Mouse (Mus musculus): ENCODE measurements around the gene Tlr9. TPM values are rescaled to one million over a fixed set of nuclear protein-coding genes. Genes with fewer than 3 reads are reported as not detected.

Tlr9 gene
- total RNA-seq, 2 experiments from 2014 or later, result 0.46 to 1.7 TPM

DNA sequence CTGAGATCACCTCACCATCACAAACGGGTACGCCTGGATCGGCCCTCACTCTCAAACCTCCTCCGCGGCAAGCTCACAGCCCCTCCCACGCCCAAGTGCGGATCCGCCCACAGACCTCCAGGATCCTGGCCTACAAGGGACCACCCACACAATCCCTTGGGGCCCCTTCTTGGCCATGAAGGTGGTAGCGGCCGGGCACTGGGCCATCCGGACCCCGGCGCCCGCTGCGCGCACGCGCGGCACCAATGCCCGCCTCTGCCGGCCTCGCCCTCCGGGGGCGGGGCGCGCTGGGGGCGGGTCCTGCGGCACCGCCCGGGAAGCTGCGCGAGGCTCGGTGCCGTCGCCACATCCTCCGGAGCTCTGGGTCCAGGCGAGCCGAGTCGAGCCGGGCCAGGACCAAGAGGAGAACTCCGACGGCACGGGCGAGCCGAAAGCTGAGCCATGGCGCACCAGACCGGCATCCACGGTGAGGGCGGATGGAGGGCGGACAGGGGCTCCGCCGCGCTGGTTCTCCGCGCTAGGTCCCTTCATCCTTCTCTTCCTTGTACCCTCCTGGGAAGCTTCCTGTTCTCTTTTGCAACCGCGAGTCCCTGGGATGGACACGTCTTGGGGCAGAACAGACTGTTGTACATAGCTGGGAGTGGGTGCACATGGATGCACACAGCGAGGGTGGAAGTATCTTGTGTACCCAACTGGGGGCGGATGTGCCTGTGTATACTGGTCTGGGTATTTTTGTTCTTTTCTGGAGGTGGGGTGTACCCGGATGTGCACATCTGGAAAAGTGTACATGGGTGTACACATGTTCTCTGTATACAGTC, 19.4 kb upstream of the Tlr9 start, which contains the start of gene Twf2:
Gene Twf2 (plus strand): TSS at position 290 of the 818 bp plus-strand sequence.
- peak; percentile 55 for ATAC-seq (replicated peaks; ENCODE audit: poor library complexity, severe bottlenecking)

DNA sequence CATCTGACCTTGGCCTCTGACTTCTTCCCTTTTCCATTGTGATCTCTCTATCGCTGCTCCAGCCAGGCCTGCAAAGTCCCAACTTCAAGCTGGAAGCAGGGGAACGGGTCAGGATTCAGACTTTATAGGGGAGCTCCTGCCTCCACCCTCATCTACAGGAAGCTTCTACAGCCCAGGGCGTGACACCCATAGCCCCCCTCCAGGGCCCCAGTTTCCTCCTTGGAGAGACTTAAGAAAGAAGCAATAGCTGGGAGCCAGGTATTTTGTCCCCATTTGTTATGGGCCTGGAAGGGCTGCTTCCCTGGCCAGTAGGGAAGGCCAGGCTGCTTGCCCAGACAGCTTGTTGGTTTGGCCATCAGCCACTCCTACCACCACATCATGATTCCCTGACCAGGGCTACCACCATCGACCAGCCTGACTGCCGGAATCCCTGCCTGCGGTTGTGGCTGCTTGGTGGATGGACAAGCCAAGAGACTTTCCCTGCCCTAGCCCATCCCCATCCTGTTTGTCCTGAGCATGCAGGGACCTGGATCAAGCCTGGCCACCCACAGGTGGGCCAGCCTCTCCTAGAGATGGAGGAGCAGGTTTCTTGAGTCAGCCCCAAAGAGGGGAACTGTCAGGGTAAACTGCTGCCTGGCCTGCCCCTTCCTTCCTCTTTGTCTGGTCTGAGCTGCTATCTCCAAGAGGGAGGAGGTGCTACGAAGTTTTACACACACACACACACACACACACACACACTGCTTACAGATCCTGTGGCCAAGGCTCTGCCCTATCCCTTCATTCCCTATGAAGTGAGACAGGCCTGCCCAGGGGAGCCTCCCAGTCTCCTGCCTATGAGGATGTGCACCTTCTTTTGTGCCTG, 18.2 kb upstream of the Tlr9 start:
- ATAC-seq (replicated peaks; ENCODE audit: poor library complexity, severe bottlenecking), result peak; percentile 39

DNA sequence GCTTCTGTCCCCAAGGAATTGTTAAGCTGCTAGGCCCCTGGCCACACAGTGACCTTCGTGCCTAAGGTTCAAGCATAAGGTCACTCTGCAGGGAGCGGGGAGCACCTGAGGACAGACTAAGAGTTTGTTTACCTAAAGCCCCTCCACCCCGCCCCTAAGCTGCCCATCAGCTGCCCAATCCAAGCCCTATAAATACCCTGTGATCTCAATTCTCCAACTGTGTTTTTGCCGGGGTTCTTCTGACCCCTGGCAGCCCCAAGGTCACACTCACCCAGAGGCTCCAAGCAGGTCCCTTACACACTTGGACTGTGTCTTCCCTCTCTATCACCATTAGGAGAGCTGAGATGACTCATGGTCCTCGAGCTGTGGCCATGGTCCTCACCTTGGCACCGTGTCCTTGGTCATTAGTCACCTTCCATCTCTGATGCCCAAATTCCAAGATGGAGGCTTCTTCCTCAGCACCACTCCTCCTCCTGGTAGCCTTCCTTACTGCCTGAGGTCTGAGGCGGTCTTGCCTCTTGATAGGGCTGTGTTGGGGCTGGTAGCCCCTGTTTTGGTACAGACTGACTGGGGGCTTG, 16.6 kb upstream of the Tlr9 start:
- no peak for ATAC-seq (replicated peaks; ENCODE audit: poor library complexity, severe bottlenecking)

DNA sequence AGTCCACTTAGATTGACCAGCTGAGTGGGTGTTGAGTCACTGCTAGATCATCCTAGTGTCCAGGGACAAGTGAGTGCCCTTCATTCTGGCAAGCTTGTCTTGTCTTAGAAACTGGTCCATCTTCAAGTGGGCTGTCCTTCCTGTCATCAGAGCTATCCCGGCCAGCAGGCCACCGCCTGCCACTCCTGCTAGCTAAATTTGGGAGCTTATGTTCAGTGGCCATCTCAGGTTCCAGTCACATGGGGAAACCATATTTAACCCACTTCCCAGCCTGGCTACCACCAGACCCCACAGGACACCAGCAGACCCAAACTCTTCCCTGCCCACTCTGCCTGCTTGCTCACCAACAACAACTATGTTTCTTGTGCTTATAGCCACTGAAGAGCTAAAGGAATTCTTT, 15.9 kb upstream of the Tlr9 start:
- no peak for ATAC-seq (replicated peaks; ENCODE audit: poor library complexity, severe bottlenecking)

DNA sequence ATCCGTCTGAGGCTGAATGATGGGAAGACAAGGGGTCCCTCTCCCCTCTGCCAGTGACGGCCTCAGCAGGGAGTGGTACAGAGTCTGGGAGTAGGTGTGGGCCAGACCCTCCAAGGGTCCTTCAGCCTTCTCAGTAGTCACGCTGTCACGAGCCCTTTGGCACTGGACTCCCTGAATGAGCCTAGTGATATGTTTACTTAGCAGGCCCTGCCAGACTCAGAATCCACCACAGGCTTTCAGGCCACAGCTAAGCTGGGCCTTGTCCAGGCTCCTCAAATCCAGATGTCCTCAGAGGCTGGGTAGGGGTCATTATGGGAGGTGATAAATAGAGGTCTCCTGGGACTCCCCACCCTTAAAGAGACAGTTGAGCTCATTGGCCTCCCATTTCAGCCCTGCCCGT, 14.2 kb upstream of the Tlr9 start:
- ATAC-seq (replicated peaks; ENCODE audit: poor library complexity, severe bottlenecking), result no peak

DNA sequence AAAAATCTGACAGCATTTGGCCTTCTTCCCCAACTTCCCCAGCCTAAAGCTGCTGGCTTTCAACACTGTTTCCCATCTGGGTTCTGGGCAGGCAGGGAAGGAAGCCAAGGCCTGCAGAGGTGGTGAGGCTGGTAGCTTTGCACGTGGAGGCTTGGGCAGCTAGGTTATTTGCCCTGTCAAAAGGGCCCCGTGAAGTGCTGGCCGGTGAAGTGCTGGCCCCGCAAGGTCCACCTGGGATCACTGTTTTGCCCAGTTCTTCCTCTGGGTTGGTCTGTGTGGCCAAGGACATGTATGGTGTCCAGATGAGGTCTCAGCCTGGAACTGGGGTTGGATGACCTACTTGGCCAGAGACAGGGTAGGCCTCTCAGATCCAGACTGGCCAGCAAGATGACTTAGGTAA, 12.4 kb upstream of the Tlr9 start:
- no peak for ATAC-seq (replicated peaks; ENCODE audit: poor library complexity, severe bottlenecking)

DNA sequence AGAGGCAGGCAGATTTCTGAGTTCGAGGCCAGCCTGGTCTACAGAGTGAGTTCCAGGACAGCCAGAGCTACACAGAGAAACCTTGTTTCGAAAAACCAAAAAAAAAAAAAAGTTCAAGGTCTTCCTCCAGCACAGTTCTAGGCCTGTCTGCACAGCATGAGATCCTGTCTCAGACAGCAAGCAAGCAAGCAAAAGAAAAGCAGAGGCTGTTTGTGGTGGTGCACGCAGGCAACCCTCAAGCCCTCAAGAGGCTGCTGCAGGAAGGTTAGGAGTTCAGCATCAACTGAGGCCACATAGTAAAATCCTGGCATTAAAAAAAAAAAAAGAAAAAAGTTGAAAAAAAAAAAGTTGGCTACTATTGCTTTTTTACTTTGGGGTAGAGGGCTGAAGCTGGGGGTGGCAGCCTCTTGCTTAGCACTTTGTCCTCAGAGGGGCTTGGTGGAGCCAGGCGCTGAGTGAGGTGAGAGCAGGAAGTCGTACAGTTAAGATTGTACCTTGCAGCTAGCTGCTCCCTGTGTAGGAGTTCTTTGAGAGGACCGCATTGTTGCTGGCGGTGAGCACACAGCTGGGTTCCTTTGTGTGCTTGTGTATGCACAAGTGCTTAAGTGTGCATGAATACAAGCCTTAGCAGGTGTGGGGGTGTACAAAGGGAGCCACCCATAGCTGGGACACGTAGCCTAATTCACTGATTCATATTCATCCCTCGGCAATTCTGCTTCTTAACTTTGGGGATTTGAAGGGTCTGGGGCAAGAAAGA, 11.4 kb upstream of the Tlr9 start:
- no peak for ATAC-seq (replicated peaks; ENCODE audit: poor library complexity, severe bottlenecking)

DNA sequence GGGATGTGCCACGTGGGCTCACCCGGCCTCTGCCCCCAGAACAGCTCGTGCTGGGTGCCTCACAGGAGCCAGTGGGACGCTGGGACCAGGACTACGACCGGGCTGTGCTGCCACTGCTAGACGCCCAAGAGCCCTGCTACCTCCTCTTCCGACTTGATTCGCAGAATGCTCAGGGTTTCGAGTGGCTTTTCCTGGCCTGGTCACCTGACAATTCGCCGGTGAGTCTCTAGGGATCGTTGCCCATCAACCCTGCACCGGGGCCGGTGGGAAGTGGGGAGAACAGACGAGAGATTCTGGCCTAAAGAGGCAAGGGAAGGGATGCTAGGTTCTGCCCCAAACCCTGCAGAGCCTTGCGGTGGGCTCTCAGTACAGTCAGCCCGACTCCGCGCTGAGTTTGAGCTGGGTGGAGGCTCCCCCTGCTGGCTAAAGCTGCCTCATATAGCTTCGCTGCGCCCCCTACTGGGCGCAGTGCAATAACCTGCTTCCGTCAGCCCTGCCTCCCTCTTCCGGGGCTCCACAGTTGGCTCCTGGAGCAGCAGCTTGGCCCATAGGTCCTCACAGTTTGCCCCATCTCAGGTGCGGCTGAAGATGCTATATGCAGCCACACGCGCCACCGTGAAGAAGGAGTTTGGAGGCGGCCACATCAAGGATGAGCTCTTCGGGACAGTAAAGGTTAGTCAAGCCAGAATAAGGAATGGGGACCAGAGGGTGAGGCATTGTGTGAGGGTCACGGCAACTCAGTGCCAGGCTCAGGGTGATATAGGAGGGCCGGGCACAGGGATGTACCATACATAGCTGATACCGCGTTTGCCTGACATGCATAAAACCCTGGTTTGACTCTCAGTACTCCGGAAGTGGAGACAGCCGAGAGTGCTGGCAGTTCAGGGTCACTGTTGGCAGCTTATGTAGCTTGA, 10.5 kb upstream of the Tlr9 start:
- peak; percentile 94 for ATAC-seq (replicated peaks; ENCODE audit: poor library complexity, severe bottlenecking)

DNA sequence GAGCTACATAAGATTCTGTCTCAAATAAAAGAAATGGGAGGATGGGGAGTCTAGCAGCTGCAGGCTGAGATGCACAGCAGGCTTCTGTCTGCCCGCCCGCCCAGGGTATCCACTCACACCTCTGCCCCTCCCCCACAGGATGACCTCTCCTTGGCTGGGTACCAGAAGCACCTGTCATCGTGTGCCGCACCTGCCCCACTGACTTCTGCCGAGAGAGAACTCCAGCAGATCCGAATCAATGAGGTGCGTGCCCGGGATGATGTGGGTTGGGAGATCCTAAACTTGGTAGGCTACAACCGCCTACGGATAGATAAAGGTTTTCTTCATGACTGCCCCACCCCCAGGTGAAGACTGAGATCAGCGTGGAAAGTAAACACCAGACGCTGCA, 9.8 kb upstream of the Tlr9 start:
- ATAC-seq (replicated peaks; ENCODE audit: poor library complexity, severe bottlenecking), result no peak

DNA sequence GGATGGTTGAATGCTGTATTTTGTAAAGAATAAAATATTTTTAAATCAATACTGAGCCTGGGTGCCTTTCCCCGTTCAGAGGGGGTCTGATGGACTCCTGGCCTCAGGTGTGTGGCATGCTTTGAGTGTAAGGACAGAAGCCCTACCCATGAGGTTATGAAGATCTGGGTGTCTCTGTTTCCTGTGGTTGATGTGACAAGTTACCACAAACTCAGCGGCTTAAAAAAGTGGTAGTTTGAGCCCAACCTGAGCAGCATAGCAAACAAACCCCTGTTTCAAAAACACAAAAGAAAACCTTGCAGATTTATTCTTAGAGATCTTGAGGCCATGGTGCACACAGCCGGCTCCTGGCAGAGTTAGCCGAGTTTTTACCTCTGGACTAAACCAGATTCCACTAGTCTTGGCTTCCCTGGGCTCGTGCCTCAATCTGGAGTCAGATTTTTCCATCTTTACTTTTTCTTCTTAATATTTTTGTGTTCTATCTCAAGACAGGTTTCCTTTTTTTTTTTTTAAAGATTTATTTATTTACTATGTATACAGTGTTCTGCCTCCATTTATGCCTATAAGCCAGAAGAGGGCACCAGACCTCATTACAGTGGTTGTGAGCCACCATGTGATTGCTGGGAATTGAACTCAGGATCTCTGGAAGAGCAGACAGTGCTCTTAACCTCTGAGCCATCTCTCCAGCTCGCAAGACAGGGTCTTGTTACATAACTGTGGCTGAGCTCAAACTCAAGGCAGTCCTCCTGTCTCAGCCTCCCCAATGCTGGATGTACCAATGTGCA, 6.9 kb upstream of the Tlr9 start:
- no peak for ATAC-seq (replicated peaks; ENCODE audit: poor library complexity, severe bottlenecking)

DNA sequence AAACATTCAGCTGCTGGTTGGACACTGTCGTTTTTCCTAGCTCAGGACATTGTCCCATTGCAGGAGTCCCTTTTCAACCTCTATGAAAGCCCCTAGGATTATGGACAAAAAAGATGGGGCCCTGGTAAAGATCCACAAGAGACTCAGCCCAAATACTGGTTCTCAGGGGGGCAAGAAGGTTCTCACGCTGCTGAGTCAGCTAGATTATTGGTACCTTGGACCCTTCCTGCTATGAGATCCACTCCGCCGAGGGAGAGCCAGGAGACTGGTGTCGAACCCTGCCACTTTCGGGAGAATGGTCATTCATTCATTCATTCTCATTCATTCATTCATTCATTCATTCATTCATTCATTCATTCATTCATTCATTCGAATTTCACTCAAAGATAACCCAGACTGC, 5.4 kb upstream of the Tlr9 start:
- no peak for ATAC-seq (replicated peaks; ENCODE audit: poor library complexity, severe bottlenecking)

DNA sequence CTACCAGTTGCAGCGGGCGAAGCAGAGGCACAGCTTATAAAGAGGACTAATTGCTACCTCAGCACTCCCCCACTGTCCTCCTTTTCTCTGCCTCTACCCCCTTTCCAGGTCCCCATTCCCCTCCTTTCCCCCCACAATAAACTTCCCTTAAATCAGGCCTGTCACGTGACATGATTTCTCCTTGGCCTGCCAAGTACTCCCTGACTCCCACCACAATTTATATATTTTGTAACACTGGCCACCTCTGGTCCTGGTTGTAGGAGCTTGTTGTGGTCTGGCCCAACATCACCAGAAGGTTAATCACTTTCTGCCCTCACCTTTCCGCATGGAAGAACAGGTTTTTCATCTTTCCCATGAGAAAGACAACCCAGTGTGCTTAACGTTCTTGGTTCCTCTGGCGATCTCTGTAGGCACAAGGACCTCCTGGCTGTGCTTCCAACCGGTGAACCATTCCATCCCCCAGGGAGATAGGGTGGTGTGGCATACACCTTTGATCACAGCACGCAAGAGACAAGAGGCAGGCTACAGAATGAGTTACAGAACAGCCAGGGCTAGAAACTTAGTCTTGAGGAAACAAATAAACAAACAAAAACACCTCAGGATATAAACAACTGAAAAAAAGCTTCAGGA, 1.4 kb upstream of the Tlr9 start:
- no peak for ATAC-seq (replicated peaks; ENCODE audit: poor library complexity, severe bottlenecking)

DNA sequence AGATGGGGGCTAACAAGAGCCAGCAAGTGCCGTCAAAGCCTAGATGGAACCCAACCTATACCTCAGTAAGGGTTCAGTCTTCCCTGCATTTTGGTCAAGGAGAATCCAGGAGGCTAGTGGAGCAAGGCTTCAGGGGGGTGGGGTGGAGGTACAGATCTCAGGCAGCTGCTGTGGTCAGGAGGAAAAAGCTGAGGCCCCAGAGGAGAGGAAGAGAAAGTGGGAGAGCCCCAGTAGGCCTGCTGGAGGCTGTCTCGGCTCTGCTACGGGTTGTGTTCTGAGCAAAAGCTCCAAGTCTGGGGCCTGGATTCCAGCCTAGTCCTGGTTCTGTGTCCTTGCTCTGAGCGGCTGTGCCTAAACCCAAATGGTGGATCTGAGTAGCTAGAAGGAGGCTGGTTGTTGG, 596 bp downstream of the Tlr9 start:
- ATAC-seq (replicated peaks; ENCODE audit: poor library complexity, severe bottlenecking), result peak; percentile 60

DNA sequence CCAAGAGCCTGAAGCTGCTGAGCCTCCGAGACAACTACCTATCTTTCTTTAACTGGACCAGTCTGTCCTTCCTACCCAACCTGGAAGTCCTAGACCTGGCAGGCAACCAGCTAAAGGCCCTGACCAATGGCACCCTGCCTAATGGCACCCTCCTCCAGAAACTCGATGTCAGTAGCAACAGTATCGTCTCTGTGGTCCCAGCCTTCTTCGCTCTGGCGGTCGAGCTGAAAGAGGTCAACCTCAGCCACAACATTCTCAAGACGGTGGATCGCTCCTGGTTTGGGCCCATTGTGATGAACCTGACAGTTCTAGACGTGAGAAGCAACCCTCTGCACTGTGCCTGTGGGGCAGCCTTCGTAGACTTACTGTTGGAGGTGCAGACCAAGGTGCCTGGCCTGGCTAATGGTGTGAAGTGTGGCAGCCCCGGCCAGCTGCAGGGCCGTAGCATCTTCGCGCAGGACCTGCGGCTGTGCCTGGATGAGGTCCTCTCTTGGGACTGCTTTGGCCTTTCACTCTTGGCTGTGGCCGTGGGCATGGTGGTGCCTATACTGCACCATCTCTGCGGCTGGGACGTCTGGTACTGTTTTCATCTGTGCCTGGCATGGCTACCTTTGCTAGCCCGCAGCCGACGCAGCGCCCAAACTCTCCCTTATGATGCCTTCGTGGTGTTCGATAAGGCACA, 3.2 kb downstream of the Tlr9 start:
- no peak for ATAC-seq (replicated peaks; ENCODE audit: poor library complexity, severe bottlenecking)

DNA sequence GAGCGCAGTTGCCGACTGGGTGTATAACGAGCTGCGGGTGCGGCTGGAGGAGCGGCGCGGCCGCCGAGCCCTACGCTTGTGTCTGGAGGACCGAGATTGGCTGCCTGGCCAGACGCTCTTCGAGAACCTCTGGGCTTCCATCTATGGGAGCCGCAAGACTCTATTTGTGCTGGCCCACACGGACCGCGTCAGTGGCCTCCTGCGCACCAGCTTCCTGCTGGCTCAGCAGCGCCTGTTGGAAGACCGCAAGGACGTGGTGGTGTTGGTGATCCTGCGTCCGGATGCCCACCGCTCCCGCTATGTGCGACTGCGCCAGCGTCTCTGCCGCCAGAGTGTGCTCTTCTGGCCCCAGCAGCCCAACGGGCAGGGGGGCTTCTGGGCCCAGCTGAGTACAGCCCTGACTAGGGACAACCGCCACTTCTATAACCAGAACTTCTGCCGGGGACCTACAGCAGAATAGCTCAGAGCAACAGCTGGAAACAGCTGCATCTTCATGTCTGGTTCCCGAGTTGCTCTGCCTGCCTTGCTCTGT, 3.8 kb downstream of the Tlr9 start:
- ATAC-seq (replicated peaks; ENCODE audit: poor library complexity, severe bottlenecking), result peak; percentile 35

DNA sequence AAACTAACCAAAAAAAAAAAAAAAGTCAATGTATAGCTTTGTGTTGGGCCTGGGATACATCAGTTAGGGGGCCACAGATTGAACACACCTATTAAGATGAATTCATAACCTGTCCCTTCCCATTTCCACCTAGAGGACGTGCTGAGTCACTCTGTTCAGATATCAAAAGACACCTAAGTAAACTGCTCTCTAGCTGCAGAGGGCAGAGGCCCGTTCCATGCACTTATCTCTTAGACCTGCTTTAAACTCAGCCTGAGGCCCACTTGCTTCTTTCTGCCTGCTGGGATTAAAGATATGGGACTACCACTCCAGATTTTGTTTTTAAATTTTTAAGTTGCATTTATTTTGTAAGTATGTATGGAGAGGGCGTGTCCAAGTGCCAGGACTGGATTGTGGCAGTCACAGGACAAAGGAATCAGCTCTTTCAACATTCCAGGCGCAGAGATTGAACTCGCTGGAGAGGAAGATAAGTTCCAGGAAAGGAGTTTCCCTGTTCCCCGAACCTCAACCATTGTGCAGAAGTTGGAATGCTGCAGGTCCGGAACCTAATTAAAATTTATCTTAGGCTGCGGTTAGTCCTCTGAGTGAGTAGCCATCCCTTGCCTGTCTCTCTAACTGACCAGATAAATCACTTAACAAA, 5.5 kb downstream of the Tlr9 start:
- no peak for ATAC-seq (replicated peaks; ENCODE audit: poor library complexity, severe bottlenecking)

All from granulocyte monocyte progenitor cell, adult 5-6 weeks (primary cell).